Comparison of ENCODE assay signal across 16 mouse cellular contexts in the genomic region with DNA sequence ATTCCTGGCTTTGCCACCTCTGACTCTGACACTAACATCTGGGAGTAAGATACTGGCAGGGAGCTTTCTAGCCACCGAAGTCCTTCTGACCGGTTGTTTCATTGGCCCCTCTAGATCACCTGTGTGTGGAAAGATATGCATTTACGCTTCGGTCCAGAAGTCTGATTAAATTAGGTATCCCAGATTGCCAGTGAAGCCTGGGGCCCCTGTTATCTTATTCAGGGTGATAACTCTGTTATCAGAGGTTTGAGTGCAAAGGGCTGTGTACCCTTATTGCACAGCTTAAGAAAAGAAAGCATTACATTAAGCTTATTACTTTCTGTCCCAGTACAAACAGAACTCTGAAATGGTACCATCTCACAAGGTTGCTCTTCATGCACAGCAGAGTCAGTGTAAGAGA. TPM values are rescaled to one million over a fixed set of nuclear protein-coding genes. Genes with fewer than 3 reads are reported as not detected.
"Had no signal": no experiment of that assay in that cellular context is flagged by ENCODE, and none has a peak within 500 bp of the region (broad histone marks: within the 10 kb centered on the region; RNA-seq: fewer than 3 reads in every experiment).

No protein-coding gene starts in this region.

- DNase-seq: retina, postnatal 1 day; right cerebral cortex, adult 18-20 months; right cerebral cortex, postnatal 14 days; right cerebral cortex, postnatal 25 days; right cerebral cortex, postnatal 4 days; spleen, adult 18-20 months; thymus, adult 18-20 months; thymus, adult 2 months; thymus, postnatal 14 days; thymus, postnatal 25 days; thymus, postnatal 36 days; thymus, postnatal 4 days had no signal

- H3K9ac ChIP-seq: neural tube, embryonic 12.5 days; neural tube, embryonic 13.5 days; stomach, embryonic 15.5 days had no signal

- H3K27me3 ChIP-seq: neural tube, embryonic 12.5 days; neural tube, embryonic 13.5 days; stomach, embryonic 15.5 days had no signal

- H3K9me3 ChIP-seq: neural tube, embryonic 12.5 days; neural tube, embryonic 13.5 days; stomach, embryonic 15.5 days had no signal

- H3K4me2 ChIP-seq: neural tube, embryonic 12.5 days; neural tube, embryonic 13.5 days; stomach, embryonic 15.5 days had no signal

- H3K27ac ChIP-seq: neural tube, embryonic 12.5 days; neural tube, embryonic 13.5 days; stomach, embryonic 15.5 days had no signal

- H3K4me3 ChIP-seq: neural tube, embryonic 12.5 days; neural tube, embryonic 13.5 days; stomach, embryonic 15.5 days had no signal

- H3K36me3 ChIP-seq: neural tube, embryonic 12.5 days; neural tube, embryonic 13.5 days; stomach, embryonic 15.5 days had no signal

RNA-seq across cellular contexts. Expression of gene Tsku, which starts 18.1 kb away (rescaled TPM):
- total RNA-seq: neutrophil, adult 5-6 weeks had no signal
